Mouse (Mus musculus) heart, adult 8-10 months (tissue): Measurements from ENCODE around the gene Prkd2. TPM values are rescaled to one million over a fixed set of nuclear protein-coding genes. Genes with fewer than 3 reads are reported as not detected.

ENCODE experiments used
- DNase-seq: peaks from one replicate; pipeline ENCODE4 v3.0.0; 2022; ENCODE audit warnings: low spot score
- total RNA-seq, 4 experiments: library from RNA; stranded (reverse); gene quantifications; 2 replicates each; pipeline ENCODE4 v1.2.4; 2022

The Prkd2 gene
- total RNA-seq, 4 experiments from 2014 or later = 13.1 to 16.7 (median 14.8) TPM

- no peak for DNase-seq
These were observed 16.1 kb upstream of the Prkd2 start for GRCm38 (mm10) chr7:16826571-16826970.

- no peak for DNase-seq
These were observed 15.4 kb upstream of the Prkd2 start for GRCm38 (mm10) chr7:16827274-16827673.

- no peak for DNase-seq
These were observed 12.3 kb upstream of the Prkd2 start for GRCm38 (mm10) chr7:16830449-16830848.

- DNase-seq = no peak
These were observed 4.5 kb upstream of the Prkd2 start for GRCm38 (mm10) chr7:16837916-16838803.

GRCm38 (mm10) chr7:16838804-16839426 is 3.8 kb upstream of the Prkd2 start:
- DNase-seq = no peak

GRCm38 (mm10) chr7:16839427-16840108 is 3.1 kb upstream of the Prkd2 start:
- DNase-seq = no peak

- no peak for DNase-seq
These were observed 2.6 kb upstream of the Prkd2 start for GRCm38 (mm10) chr7:16840109-16840491.

- no peak for DNase-seq
These were observed 1.6 kb upstream of the Prkd2 start for GRCm38 (mm10) chr7:16841078-16841477.

GRCm38 (mm10) chr7:16841561-16842560 is 841 bp upstream of the Prkd2 start:
- no peak for DNase-seq

- DNase-seq = peak; percentile 53
These were observed 904 bp downstream of the Prkd2 start for GRCm38 (mm10) chr7:16843441-16844171.

- peak; percentile 65 for DNase-seq
These were observed 2.0 kb downstream of the Prkd2 start for GRCm38 (mm10) chr7:16844696-16845071.

GRCm38 (mm10) chr7:16845072-16845819 is 2.5 kb downstream of the Prkd2 start:
- DNase-seq = peak; percentile 77

- DNase-seq = no peak
These were observed 3.1 kb downstream of the Prkd2 start for GRCm38 (mm10) chr7:16845820-16846167.

GRCm38 (mm10) chr7:16846775-16847174 is 4.1 kb downstream of the Prkd2 start:
- DNase-seq = no peak

GRCm38 (mm10) chr7:16847507-16847906 is 4.8 kb downstream of the Prkd2 start:
- no peak for DNase-seq

GRCm38 (mm10) chr7:16848579-16848978 is 5.9 kb downstream of the Prkd2 start:
- DNase-seq = peak; percentile 33

- no peak for DNase-seq
These were observed 8.9 kb downstream of the Prkd2 start for GRCm38 (mm10) chr7:16851636-16852035.

GRCm38 (mm10) chr7:16853302-16853831 is 10.7 kb downstream of the Prkd2 start:
- peak; percentile 20 for DNase-seq

GRCm38 (mm10) chr7:16858336-16858735 is 15.6 kb downstream of the Prkd2 start:
- DNase-seq = no peak
